Mouse (Mus musculus) MEL (cell line): ENCODE data around the gene Slc1a7. TPM values are rescaled to one million over a fixed set of nuclear protein-coding genes. Genes with fewer than 3 reads are reported as not detected.

Source experiments
- DNase-seq: peaks from one replicate; pipeline ENCODE4 v3.0.0; 2011; ENCODE audit warnings: low read depth, low spot score
- H3K27ac ChIP-seq: 2 replicates; pipeline ENCODE4 v1.5.1; 2012; ENCODE audit warnings: low read depth, mild to moderate bottlenecking, control low read depth, low read length, moderate library complexity; ENCODE audit not compliant: control insufficient read depth
- H3K27me3 ChIP-seq, 2 experiments: fragments of 150-350 bp in 1 of 2; sonication (generic) in 1 of 2; 2 replicates each; pipeline ENCODE4 v1.6.1; 2012; ENCODE audit warnings: low read length in 2 of 2, mild to moderate bottlenecking in 2 of 2, improper control_type of control experiment in 1 of 2, moderate library complexity in 1 of 2; ENCODE audit not compliant: insufficient read depth in 2 of 2, control insufficient read depth in 1 of 2
- H3K36me3 ChIP-seq, 2 experiments: 2 replicates each; pipeline ENCODE4 v1.6.1; 2012 to 2014; ENCODE audit warnings: low read length in 2 of 2, improper control_type of control experiment in 1 of 2, inconsistent platforms in 1 of 2, mild to moderate bottlenecking in 1 of 2; ENCODE audit not compliant: insufficient read depth in 2 of 2, control insufficient read depth in 1 of 2
- H3K4me1 ChIP-seq, 2 experiments: fragments of 150-350 bp in 1 of 2; sonication (generic) in 1 of 2; 2 replicates each; pipeline ENCODE4 v1.6.1; 2012; ENCODE audit warnings: low read length in 2 of 2, improper control_type of control experiment in 1 of 2, mild to moderate bottlenecking in 1 of 2; ENCODE audit not compliant: insufficient read depth in 2 of 2, control insufficient read depth in 1 of 2
- H3K4me3 ChIP-seq, 2 experiments: fragments of 150-350 bp in 1 of 2; sonication (generic) in 1 of 2; 2 replicates each; pipeline ENCODE4 v1.5.1; 2012; ENCODE audit warnings: low read depth in 2 of 2, low read length in 2 of 2, mild to moderate bottlenecking in 2 of 2, moderate library complexity in 2 of 2, control low read depth in 1 of 2, improper control_type of control experiment in 1 of 2; ENCODE audit not compliant: control insufficient read depth in 1 of 2, insufficient read depth in 1 of 2
- H3K79me2 ChIP-seq: 2 replicates; pipeline ENCODE4 v1.6.1; 2012; ENCODE audit warnings: mild to moderate bottlenecking, low read length, moderate library complexity; ENCODE audit not compliant: control insufficient read depth, poor library complexity, insufficient read depth
- H3K9ac ChIP-seq: 2 replicates; pipeline ENCODE4 v1.6.1; 2012; ENCODE audit warnings: low read depth, mild to moderate bottlenecking, control low read depth, low read length, moderate library complexity; ENCODE audit not compliant: control insufficient read depth, poor library complexity, severe bottlenecking
- H3K9me3 ChIP-seq: fragments of 150-350 bp; sonication (generic); replicated peaks from 2 replicates; pipeline ENCODE4 v1.6.1; 2012; ENCODE audit warnings: mild to moderate bottlenecking, low read length, improper control_type of control experiment, moderate library complexity; ENCODE audit not compliant: insufficient read depth
- CHD1 ChIP-seq: IDR thresholded peaks from 2 replicates; pipeline ENCODE4 v1.6.1; 2012; ENCODE audit warnings: low read depth, mild to moderate bottlenecking, inconsistent platforms, low read length, improper control_type of control experiment
- CHD2 ChIP-seq: IDR thresholded peaks from 2 replicates; pipeline ENCODE4 v1.6.1; 2011; ENCODE audit warnings: low read length, improper control_type of control experiment
- CTCF ChIP-seq, 3 experiments: IDR thresholded peaks in 2 of 3; conservative IDR thresholded peaks in 1 of 3; 2 replicates each; pipeline ENCODE4 v1.5.1; 2011 to 2012; ENCODE audit warnings: low read length in 3 of 3, low read depth in 2 of 3, mild to moderate bottlenecking in 2 of 3, improper control_type of control experiment in 1 of 3, inconsistent platforms in 1 of 3, mixed read lengths in 1 of 3, moderate library complexity in 1 of 3; ENCODE audit not compliant: control insufficient read depth in 1 of 3, insufficient read depth in 1 of 3, poor library complexity in 1 of 3, severe bottlenecking in 1 of 3
- E2F4 ChIP-seq: IDR thresholded peaks from 2 replicates; pipeline ENCODE4 v1.6.1; 2011; ENCODE audit warnings: low read depth, low read length, improper control_type of control experiment, borderline replicate concordance
- EP300 ChIP-seq, 2 experiments: IDR thresholded peaks; 2 replicates each; pipeline ENCODE4 v1.6.1; 2011; ENCODE audit warnings: improper control_type of control experiment in 2 of 2, low read length in 2 of 2, low read depth in 1 of 2, mild to moderate bottlenecking in 1 of 2
- GABPA ChIP-seq: IDR thresholded peaks from 2 replicates; pipeline ENCODE4 v1.6.1; 2012; ENCODE audit warnings: low read depth, mild to moderate bottlenecking, inconsistent platforms, low read length, improper control_type of control experiment, moderate library complexity
- HCFC1 ChIP-seq: IDR thresholded peaks from 2 replicates; pipeline ENCODE4 v1.6.1; 2012; ENCODE audit warnings: low read depth, mild to moderate bottlenecking, inconsistent platforms, low read length, improper control_type of control experiment, moderate library complexity
- JUND ChIP-seq: IDR thresholded peaks from 2 replicates; pipeline ENCODE4 v1.6.1; 2011; ENCODE audit warnings: low read depth, mild to moderate bottlenecking, improper control_type of control experiment, low read length
- MAZ ChIP-seq: IDR thresholded peaks from 2 replicates; pipeline ENCODE4 v1.6.1; 2012; ENCODE audit warnings: low read depth, mild to moderate bottlenecking, inconsistent platforms, low read length, improper control_type of control experiment
- MEF2A ChIP-seq: IDR thresholded peaks from 2 replicates; pipeline ENCODE4 v1.6.1; 2014; ENCODE audit warnings: low read depth, mild to moderate bottlenecking, inconsistent platforms, low read length, improper control_type of control experiment; ENCODE audit not compliant: poor library complexity, insufficient replicate concordance, severe bottlenecking; ENCODE audit errors: extremely low read depth
- MYB ChIP-seq: IDR thresholded peaks from 2 replicates; pipeline ENCODE4 v1.6.1; 2011; ENCODE audit warnings: mild to moderate bottlenecking, low read depth, low read length, improper control_type of control experiment
- MYC ChIP-seq: IDR thresholded peaks from 2 replicates; pipeline ENCODE4 v1.6.1; 2011; ENCODE audit warnings: low read depth, mild to moderate bottlenecking, low read length, improper control_type of control experiment, moderate library complexity
- POLR2A ChIP-seq, 2 experiments: IDR thresholded peaks; 2 replicates each; pipeline ENCODE4 v1.6.1; 2011 to 2012; ENCODE audit warnings: low read length in 2 of 2, mild to moderate bottlenecking in 2 of 2, control low read depth in 1 of 2, improper control_type of control experiment in 1 of 2, low read depth in 1 of 2, moderate library complexity in 1 of 2; ENCODE audit not compliant: control insufficient read depth in 1 of 2, insufficient read depth in 1 of 2, poor library complexity in 1 of 2
- POLR2AphosphoS2 ChIP-seq: IDR thresholded peaks from 2 replicates; pipeline ENCODE4 v1.6.1; 2011; ENCODE audit warnings: low read length, improper control_type of control experiment
- RAD21 ChIP-seq: IDR thresholded peaks from 2 replicates; pipeline ENCODE4 v1.6.1; 2011; ENCODE audit warnings: mild to moderate bottlenecking, low read depth, low read length, improper control_type of control experiment
- SIN3A ChIP-seq: IDR thresholded peaks from 2 replicates; pipeline ENCODE4 v1.6.1; 2012; ENCODE audit warnings: low read length, improper control_type of control experiment, inconsistent platforms
- SMC3 ChIP-seq: IDR thresholded peaks from 2 replicates; pipeline ENCODE4 v1.6.1; 2011; ENCODE audit warnings: low read depth, low read length, improper control_type of control experiment
- TAL1 ChIP-seq: IDR thresholded peaks from 2 replicates; pipeline ENCODE4 v1.6.1; 2012; ENCODE audit warnings: mild to moderate bottlenecking, inconsistent platforms, low read length, moderate library complexity, mixed read lengths
- TBP ChIP-seq: IDR thresholded peaks from 2 replicates; pipeline ENCODE4 v1.8.0; 2011; ENCODE audit warnings: low read depth, low read length, improper control_type of control experiment
- USF1 ChIP-seq: IDR thresholded peaks from 2 replicates; pipeline ENCODE4 v1.6.1; 2014; ENCODE audit warnings: low read depth, mild to moderate bottlenecking, inconsistent platforms, low read length, improper control_type of control experiment, moderate library complexity
- USF2 ChIP-seq, 2 experiments: IDR thresholded peaks; 2 replicates each; pipeline ENCODE4 v1.6.1; 2011 to 2012; ENCODE audit warnings: improper control_type of control experiment in 2 of 2, low read length in 2 of 2, borderline replicate concordance in 1 of 2, inconsistent platforms in 1 of 2, low read depth in 1 of 2, mild to moderate bottlenecking in 1 of 2; ENCODE audit not compliant: insufficient read depth in 1 of 2
- ZC3H11A ChIP-seq: IDR thresholded peaks from 2 replicates; pipeline ENCODE4 v1.6.1; 2012; ENCODE audit warnings: low read depth, mild to moderate bottlenecking, inconsistent platforms, low read length, improper control_type of control experiment
- ZKSCAN1 ChIP-seq: IDR thresholded peaks from 2 replicates; pipeline ENCODE4 v1.6.1; 2012; ENCODE audit warnings: low read depth, mild to moderate bottlenecking, inconsistent platforms, low read length, improper control_type of control experiment, moderate library complexity
- ZMIZ1 ChIP-seq: IDR thresholded peaks from 2 replicates; pipeline ENCODE4 v1.6.1; 2012; ENCODE audit warnings: low read depth, mild to moderate bottlenecking, inconsistent platforms, low read length, improper control_type of control experiment, moderate library complexity
- polyA plus RNA-seq, 2 experiments: library from polyadenylated mRNA; stranded (reverse) in 1 of 2; unstranded in 1 of 2; fragments of >175 nt in 1 of 2; fragments of >200 nt in 1 of 2; gene quantifications; 2 replicates each; pipeline versions ENCODE4 v1.2.1 to v1.2.4; 2012; ENCODE audit warnings: low replicate concordance in 2 of 2, low read depth in 1 of 2; ENCODE audit not compliant: insufficient read length in 2 of 2, insufficient read depth in 1 of 2, missing spikeins in 1 of 2
- total RNA-seq: library from RNA; depleted of rRNA; stranded (reverse); fragments of 300-350 nt; gene quantifications from 2 replicates; pipeline ENCODE4 v1.2.3, GENCODE M21; 2012

The Slc1a7 gene
- total and polyA plus RNA-seq, 3 experiments: 0.68 TPM; not detected in 2

GRCm38 (mm10) chr4:107958487-107958886, 9.6 kb upstream of the Slc1a7 start:
- Histone ChIP-seq H3K36me3 (no peaks in the 10 kb centered on the region), H3K27ac (no peak overlapping the region), H3K79me2 (no peaks in the 10 kb centered on the region), H3K4me3 (no peak overlapping the region), H3K4me1 (peaks cover 0 to 10% of the 10 kb centered on the region in 2 experiments; a peak in 2 of 4 replicates), H3K9me3 (no peaks in the 10 kb centered on the region), H3K9ac (no peak overlapping the region), H3K27me3 (peaks cover 1 to 8% of the 10 kb centered on the region in 2 experiments)
- no peak for TF ChIP-seq USF1
- no peak for TF ChIP-seq E2F4
- no peak for DNase-seq

GRCm38 (mm10) chr4:107962044-107962732, 5.9 kb upstream of the Slc1a7 start:
- Histone ChIP-seq H3K4me1 (peaks cover 0 to 13% of the 10 kb centered on the region in 2 experiments; a peak in 2 of 4 replicates), H3K79me2 (no peaks in the 10 kb centered on the region), H3K9ac (no peak overlapping the region), H3K27ac (no peak overlapping the region), H3K9me3 (no peaks in the 10 kb centered on the region), H3K4me3 (no peak overlapping the region), H3K27me3 (peaks cover 1 to 4% of the 10 kb centered on the region in 2 experiments; a peak in 3 of 4 replicates), H3K36me3 (no peaks in the 10 kb centered on the region)
- TF ChIP-seq TAL1: peak; percentile 32; the same call in 1 of the 2 replicates
- TF ChIP-seq MEF2A: no peak
- TF ChIP-seq RAD21: no peak
- no peak for TF ChIP-seq MAZ
- no peak for TF ChIP-seq TBP
- TF ChIP-seq EP300 (IDR thresholded peaks at IDR 0.05; ENCODE audit: low read depth in 1 of 2, low read length in 2 of 2): peak; percentile 7 to 19; a peak in 1 of 4 replicates
- no peak for TF ChIP-seq MYC
- TF ChIP-seq POLR2A (IDR thresholded peaks at IDR 0.05; ENCODE audit: control insufficient read depth in 1 of 2, insufficient read depth in 1 of 2, low read depth in 1 of 2, low read length in 2 of 2, poor library complexity in 1 of 2): no peak
- DNase-seq: peak; percentile 64

- TF ChIP-seq ZC3H11A (no peak), RAD21 (no peak), CTCF (IDR thresholded peaks at IDR 0.05 in 2 of 3, conservative IDR thresholded peaks at IDR 0.05 in 1 of 3; ENCODE audit: control insufficient read depth in 1 of 3, insufficient read depth in 1 of 3, low read depth in 2 of 3, low read length in 3 of 3, poor library complexity in 1 of 3, severe bottlenecking in 1 of 3) (no peak), SIN3A (no peak), GABPA (no peak), TBP (no peak), POLR2AphosphoS2 (no peak), ZMIZ1 (no peak), JUND (no peak), ZKSCAN1 (no peak), MYB (no peak), USF2 (IDR thresholded peaks at IDR 0.05; ENCODE audit: borderline replicate concordance in 1 of 2, insufficient read depth in 1 of 2, low read depth in 1 of 2, low read length in 2 of 2) (no peak), CHD1 (no peak), CHD2 (no peak), SMC3 (no peak), HCFC1 (no peak), USF1 (no peak), MEF2A (no peak)
These were observed 5.3 kb upstream of the Slc1a7 start for GRCm38 (mm10) chr4:107962792-107963191.

More at GRCm38 (mm10) chr4:107962792-107963191, 5.3 kb upstream of the Slc1a7 start:
- Histone ChIP-seq H3K27ac (no peak overlapping the region), H3K4me3 (no peak overlapping the region), H3K4me1 (peaks cover 0 to 13% of the 10 kb centered on the region in 2 experiments; a peak in 2 of 4 replicates), H3K36me3 (no peaks in the 10 kb centered on the region), H3K79me2 (no peaks in the 10 kb centered on the region), H3K9ac (no peak overlapping the region), H3K9me3 (no peaks in the 10 kb centered on the region), H3K27me3 (peaks cover 1 to 4% of the 10 kb centered on the region in 2 experiments; a peak in 3 of 4 replicates)
- DNase-seq: no peak
